Mouse (Mus musculus) stomach, embryonic 16.5 days (tissue): ENCODE data around the gene Tns2. TPM values are rescaled to one million over a fixed set of nuclear protein-coding genes. Genes with fewer than 3 reads are reported as not detected.
"Not testable (repeated sequence)": the region's sequence is repeated elsewhere in the genome, so short reads cannot be mapped to it uniquely, and the experiment has no call there.

Source experiments
- ATAC-seq: fragments of 200-750 bp; cut with Nextera tagmentation; 2 replicates; pipeline ENCODE4 v1.8.0; 2017; ENCODE audit warnings: moderate number of reproducible peaks, moderate TSS enrichment; ENCODE audit not compliant: insufficient read depth, low FRiP score
- H3K27ac ChIP-seq: fragments of 300-500 bp; sonication (generic); 2 replicates; pipeline ENCODE4 v1.5.1; 2014; ENCODE audit warnings: low read length
- H3K27me3 ChIP-seq: fragments of 300-500 bp; sonication (generic); 2 replicates; pipeline ENCODE4 v1.6.1; 2014; ENCODE audit warnings: low read length, control low read depth, mixed read lengths; ENCODE audit not compliant: control insufficient read depth, insufficient read depth
- H3K36me3 ChIP-seq: fragments of 300-500 bp; sonication (generic); 2 replicates; pipeline ENCODE4 v1.6.1; 2014; ENCODE audit warnings: low read length; ENCODE audit not compliant: control insufficient read depth, insufficient read depth
- H3K4me1 ChIP-seq: fragments of 300-500 bp; sonication (generic); 2 replicates; pipeline ENCODE4 v1.6.1; 2014; ENCODE audit warnings: low read length, control low read depth, mixed read lengths; ENCODE audit not compliant: control insufficient read depth, insufficient read depth
- H3K4me2 ChIP-seq: fragments of 300-500 bp; sonication (generic); 2 replicates; pipeline ENCODE4 v1.6.1; 2014; ENCODE audit warnings: low read depth, low read length, mixed read lengths
- H3K4me3 ChIP-seq: fragments of 300-500 bp; sonication (generic); replicated peaks from 2 replicates; pipeline ENCODE4 v1.5.1; 2014; ENCODE audit warnings: mild to moderate bottlenecking, low read length
- H3K9ac ChIP-seq: fragments of 300-500 bp; sonication (generic); 2 replicates; pipeline ENCODE4 v1.6.1; 2014; ENCODE audit warnings: low read length
- H3K9me3 ChIP-seq: fragments of 300-500 bp; sonication (generic); replicated peaks from 2 replicates; pipeline ENCODE4 v1.6.1; 2016; ENCODE audit warnings: low read length, control low read depth; ENCODE audit not compliant: control insufficient read depth
- WGBS: fragments of 180-500 bp; shearing (Covaris S2); extraction: QIAGEN DNeasy Blood & Tissue Kit; methylation state at CpG from one replicate; pipeline ENCODE4 v1.1.7; 2014; 5-methylcytosine and 5-hydroxymethylcytosine counted together
- polyA plus RNA-seq: library from polyadenylated mRNA; unstranded; fragments of >200 nt; fragmentation: Nextera tagmentation; extraction: Ambion mirVana; gene quantifications from 2 replicates; pipeline ENCODE4 v1.2.1, GENCODE M21; 2015

Gene Tns2
- polyA plus RNA-seq, 1 experiment from 2014 or later, result 43.0 TPM

DNA sequence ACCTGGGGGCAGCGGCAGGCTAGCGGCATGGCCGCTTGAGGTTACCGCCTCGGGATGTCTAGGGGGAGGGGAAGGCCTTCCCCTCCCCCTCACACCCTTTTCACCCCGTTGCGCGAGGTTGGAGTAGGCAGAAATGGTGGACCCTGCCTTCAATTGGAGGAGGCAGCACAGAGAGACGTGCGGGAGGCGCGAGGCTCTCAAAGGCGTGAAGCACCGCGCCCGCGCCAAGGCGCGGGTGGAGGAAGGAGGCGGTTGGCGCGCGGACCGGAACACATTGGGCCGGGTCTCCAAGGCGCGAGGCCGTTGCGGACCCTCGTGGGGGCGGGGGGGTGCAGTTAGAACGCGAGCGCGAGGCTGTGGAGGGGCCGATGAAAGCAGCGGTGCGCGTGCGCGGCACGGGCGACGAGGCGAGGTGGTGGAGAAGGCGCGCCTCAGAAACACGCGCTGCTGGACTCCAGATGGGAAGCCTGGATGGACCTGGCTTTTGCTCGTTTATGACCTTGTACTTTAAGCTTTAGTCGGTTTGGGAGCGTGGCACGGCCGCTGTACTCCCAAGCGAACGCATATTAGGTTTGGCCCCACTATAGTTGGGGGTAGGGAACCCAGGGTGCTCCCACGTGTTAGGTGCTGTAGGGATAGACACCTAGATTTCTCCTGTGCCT, 26.0 kb upstream of the Tns2 start:
- whole genome bisulfite sequencing, result under 1% methylated on average over 56 of the region's 57 CpGs
- H3K4me1 ChIP-seq, result peaks cover 13% of the 10 kb centered on the region
- ATAC-seq, result peak; percentile 22
- H3K9ac ChIP-seq, result peak overlapping the region; percentile 99
- no peaks in the 10 kb centered on the region for H3K27me3 ChIP-seq
- H3K4me3 ChIP-seq, result peak overlapping the region; percentile 99
- H3K4me2 ChIP-seq, result peak overlapping the region; percentile 94
- H3K36me3 ChIP-seq, result no peaks in the 10 kb centered on the region
- peak overlapping the region; percentile 97 for H3K27ac ChIP-seq
- no peaks in the 10 kb centered on the region for H3K9me3 ChIP-seq

DNA sequence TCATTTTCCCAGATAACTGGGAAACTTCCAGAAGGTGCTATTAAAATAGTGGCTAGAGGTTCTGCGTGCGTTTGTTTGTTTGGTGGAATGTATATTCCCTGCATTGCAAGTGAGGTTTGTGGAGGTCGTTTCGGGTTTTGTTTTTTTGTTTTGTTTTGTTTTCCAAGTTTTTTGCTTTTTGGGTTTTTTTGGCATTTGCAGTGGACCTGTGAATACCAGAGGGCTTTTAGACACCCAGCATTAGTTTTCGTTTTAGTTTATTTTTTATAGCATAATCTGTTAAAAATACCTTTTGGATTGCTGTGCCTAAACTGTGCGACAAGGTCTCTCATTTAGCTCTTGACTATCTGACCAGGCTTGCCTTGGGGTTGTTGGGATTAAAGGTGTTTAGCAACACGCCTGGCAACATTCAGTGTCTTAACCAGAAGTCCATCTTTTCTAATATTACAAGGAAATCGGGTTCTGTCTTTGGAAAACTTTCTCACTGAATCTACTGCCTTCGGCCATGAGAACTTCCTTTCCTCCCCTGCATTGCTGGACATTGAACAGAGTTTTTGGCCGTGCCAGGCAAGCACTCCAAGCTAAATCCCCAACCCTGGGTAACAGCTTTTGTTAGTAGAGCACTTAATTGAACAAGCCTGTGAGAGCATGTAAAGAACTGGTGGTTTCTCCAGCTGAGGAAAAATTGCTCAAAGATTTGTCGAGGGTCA, 25.2 kb upstream of the Tns2 start:
- Histone ChIP-seq H3K9me3 (no peaks in the 10 kb centered on the region), H3K4me3 (peak overlapping the region; percentile 99), H3K27me3 (no peaks in the 10 kb centered on the region), H3K9ac (peak overlapping the region; percentile 99), H3K4me1 (peaks cover 15% of the 10 kb centered on the region), H3K27ac (peak overlapping the region; percentile 97), H3K36me3 (no peaks in the 10 kb centered on the region), H3K4me2 (peak overlapping the region; percentile 94)
- no peak for ATAC-seq
- 6% methylated on average over 11 of the region's 11 CpGs for WGBS

DNA sequence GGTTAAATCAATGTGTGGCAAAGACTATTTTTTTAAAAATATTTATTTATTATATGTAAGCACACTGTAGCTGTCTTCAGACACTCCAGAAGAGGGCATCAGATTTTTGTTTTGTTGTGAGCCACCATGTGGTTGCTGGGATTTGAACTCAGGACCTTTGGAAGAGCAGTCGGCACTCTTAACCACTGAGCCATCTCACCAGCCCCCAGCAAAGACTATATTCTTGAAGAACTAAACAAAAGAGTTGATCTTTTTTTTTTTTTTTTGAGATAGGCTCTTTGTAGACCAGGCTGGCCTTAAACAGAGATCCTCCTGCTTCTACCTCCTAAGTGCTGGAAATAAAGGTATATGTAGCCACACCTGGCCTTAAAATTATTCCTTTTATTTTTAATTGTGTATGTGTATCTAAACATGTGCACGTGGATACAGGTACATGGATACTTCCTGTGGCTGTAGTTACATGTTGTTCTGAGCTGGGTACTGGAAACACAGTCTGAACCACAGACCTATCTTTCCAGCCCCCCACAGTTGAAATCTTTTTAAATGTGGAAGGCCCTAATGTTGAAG, 23.0 kb upstream of the Tns2 start:
- Histone ChIP-seq H3K4me1 (peaks cover 15% of the 10 kb centered on the region), H3K9ac (no peak overlapping the region), H3K4me2 (no peak overlapping the region), H3K27ac (no peak overlapping the region), H3K36me3 (no peaks in the 10 kb centered on the region; the same call in 1 of the 2 replicates), H3K9me3 (no peaks in the 10 kb centered on the region), H3K4me3 (no peak overlapping the region), H3K27me3 (no peaks in the 10 kb centered on the region)
- 78% methylated on average over 2 of the region's 2 CpGs for WGBS
- ATAC-seq, result no peak

DNA sequence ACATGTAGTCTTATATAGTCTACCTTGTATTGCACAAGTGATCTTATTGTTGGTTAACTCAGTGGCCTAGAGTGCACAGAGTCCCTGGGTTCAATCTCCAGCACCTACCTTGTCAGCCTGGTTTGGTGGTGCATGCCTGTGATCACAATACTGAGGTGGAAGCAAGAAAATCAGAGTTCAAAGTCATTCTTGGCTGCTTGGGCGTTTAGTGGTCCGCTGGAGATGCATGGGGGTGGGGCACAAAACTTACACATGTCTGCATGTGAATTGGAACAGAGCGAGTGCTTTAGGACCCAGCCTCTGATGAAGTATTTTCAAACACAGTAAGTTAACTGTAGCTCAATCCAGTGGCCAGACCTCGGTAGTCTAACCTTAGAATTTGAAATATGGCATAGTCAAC, 21.0 kb upstream of the Tns2 start:
- H3K27me3 ChIP-seq, result no peaks in the 10 kb centered on the region
- H3K27ac ChIP-seq, result no peak overlapping the region
- ATAC-seq, result no peak
- H3K4me3 ChIP-seq, result no peak overlapping the region
- H3K9ac ChIP-seq, result no peak overlapping the region
- H3K4me1 ChIP-seq, result peaks cover 10% of the 10 kb centered on the region
- WGBS, result 69% methylated on average over 4 of the region's 4 CpGs
- peaks cover 10% of the 10 kb centered on the region for H3K36me3 ChIP-seq
- H3K4me2 ChIP-seq, result no peak overlapping the region
- H3K9me3 ChIP-seq, result no peaks in the 10 kb centered on the region

DNA sequence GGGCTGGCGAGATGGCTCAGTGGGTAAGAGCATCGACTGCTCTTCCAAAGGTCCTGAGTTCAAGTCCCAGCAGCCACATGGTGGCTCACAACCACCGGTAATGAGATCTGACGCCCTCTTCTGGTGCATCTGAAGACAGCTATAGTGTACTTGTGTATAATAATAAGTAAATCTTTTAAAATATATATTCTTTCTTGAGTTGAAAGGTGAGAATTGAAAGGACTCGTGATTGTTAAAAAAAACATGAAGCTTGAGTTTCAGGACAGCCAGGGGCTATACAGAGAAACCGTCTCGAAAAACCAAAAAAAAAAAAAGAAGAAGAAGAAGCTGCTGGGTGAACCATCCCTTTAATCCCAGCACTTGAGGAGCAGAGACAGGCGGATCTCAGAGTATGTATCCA, 20.3 kb upstream of the Tns2 start:
- not testable (repeated sequence) for H3K9me3 ChIP-seq, H3K4me3 ChIP-seq, H3K9ac ChIP-seq, H3K4me2 ChIP-seq, H3K27me3 ChIP-seq, H3K27ac ChIP-seq, H3K4me1 ChIP-seq, ATAC-seq
- peaks cover 13% of the 10 kb centered on the region for H3K36me3 ChIP-seq
- WGBS, result 72% methylated on average over 8 of the region's 8 CpGs

DNA sequence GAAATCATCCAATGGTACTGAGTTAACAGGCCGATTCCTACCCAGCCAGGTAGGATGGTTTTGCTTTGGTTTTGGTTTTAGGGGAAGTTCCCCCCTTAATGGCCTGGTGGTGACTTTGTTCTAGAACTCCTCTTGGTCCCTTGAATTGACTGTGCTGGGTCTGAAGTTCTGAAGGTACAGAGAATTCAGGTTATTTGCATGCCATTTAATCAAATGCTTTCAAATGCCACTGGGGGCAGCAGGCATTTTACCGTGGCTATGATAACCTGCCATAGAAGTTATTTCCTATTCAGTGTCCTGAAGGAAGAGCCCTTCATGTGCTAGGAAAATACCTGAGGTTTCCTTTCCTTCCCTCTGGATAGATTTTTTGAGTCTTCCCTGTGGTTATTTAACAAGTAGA, 19.8 kb upstream of the Tns2 start:
- Histone ChIP-seq H3K27me3 (no peaks in the 10 kb centered on the region), H3K36me3 (peaks cover 15% of the 10 kb centered on the region), H3K4me3 (no peak overlapping the region), H3K9ac (no peak overlapping the region), H3K9me3 (no peaks in the 10 kb centered on the region), H3K27ac (no peak overlapping the region), H3K4me2 (no peak overlapping the region), H3K4me1 (peaks cover 7% of the 10 kb centered on the region)
- 61% methylated on average over 2 of the region's 2 CpGs for WGBS
- no peak for ATAC-seq

DNA sequence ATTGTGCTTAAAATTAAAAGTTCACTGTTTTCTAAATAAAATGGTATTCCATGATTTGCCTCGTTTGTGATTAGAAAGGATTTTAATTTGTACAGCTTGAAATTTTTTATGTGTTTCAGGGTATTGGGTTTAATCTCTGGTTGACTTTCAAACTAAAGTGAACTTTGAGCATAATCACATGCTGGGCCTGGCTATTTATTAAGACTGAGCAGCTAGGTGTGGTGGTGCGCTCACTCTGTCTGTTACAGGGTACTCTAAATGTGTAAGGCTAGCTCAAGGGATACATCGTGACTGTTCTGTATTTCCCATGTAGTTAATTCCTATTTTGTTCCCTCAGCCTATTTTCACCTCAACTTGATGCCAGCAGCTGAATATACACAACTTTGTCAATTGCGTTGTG, 18.1 kb upstream of the Tns2 start:
- Histone ChIP-seq H3K27ac (no peak overlapping the region), H3K9me3 (no peaks in the 10 kb centered on the region), H3K36me3 (peaks cover 25% of the 10 kb centered on the region), H3K27me3 (no peaks in the 10 kb centered on the region), H3K9ac (no peak overlapping the region), H3K4me3 (no peak overlapping the region), H3K4me1 (peaks cover 2% of the 10 kb centered on the region; the same call in 1 of the 2 replicates), H3K4me2 (no peak overlapping the region)
- ATAC-seq, result no peak
- WGBS, result 86% methylated on average over 4 of the region's 4 CpGs

DNA sequence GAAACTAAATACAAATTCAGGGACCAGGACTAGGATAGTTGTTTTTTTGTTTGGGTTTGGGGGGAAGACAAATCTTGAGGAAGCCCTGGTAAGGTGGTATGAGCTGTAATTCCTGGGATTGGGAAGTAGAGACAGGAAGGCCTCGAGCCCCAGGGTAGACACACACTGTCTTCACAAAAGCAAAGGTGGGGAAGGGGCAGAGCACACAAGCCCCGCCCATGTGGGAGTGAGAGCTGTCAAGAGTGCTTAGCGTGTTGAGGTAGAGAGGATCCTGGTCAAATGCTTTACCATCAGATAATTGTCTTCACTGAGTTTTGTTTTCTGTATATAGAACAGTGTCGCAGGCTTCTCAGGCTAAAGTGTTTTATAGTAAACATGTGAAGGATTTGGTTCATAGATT, 17.2 kb upstream of the Tns2 start:
- 68% methylated on average over 4 of the region's 4 CpGs for WGBS
- Histone ChIP-seq H3K4me3 (no peak overlapping the region), H3K4me1 (peaks cover 2% of the 10 kb centered on the region; the same call in 1 of the 2 replicates), H3K36me3 (peaks cover 31% of the 10 kb centered on the region), H3K9me3 (no peaks in the 10 kb centered on the region), H3K27ac (no peak overlapping the region), H3K4me2 (no peak overlapping the region), H3K27me3 (no peaks in the 10 kb centered on the region), H3K9ac (no peak overlapping the region)
- ATAC-seq, result no peak

DNA sequence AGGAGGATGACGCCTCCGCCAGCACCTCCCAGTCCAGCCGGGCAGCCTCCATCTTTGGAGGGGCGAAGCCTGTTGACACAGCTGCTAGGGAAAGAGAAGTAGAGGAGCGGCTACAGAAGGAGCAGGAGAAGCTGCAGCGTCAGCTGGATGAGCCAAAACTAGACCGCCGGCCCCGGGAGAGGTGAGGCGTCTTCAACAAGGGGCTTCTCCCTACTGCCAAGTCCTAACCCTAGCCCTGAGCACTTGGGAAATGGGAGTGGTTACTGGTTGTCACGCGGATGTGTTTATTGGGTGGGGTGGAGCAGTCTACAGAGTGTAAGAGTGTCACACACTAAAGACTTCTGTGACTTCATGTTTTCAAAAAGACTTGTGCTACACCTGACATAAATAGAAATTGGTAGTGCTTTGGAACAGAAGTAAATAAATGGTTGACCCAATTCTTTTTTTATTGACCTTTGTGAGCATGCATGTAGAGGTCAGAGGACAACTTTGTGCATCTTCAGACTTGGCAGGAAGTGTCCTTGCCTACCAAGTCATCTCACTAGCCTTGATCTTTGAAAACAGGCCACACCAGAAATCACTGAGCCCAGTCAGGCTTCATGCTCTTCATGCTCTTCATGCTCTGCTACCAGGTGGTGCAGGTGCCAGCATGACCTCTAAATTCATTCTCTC, 10.2 kb upstream of the Tns2 start:
- no peaks in the 10 kb centered on the region for H3K4me1 ChIP-seq
- H3K36me3 ChIP-seq, result peaks cover 51% of the 10 kb centered on the region
- no peaks in the 10 kb centered on the region for H3K27me3 ChIP-seq
- H3K4me2 ChIP-seq, result no peak overlapping the region
- H3K4me3 ChIP-seq, result no peak overlapping the region
- WGBS, result 76% methylated on average over 12 of the region's 12 CpGs
- H3K9me3 ChIP-seq, result no peaks in the 10 kb centered on the region
- H3K9ac ChIP-seq, result no peak overlapping the region
- no peak for ATAC-seq
- no peak overlapping the region for H3K27ac ChIP-seq
